Mouse (Mus musculus) forebrain, embryonic 16.5 days (tissue): ENCODE results near the gene Il1rl2. TPM values are rescaled to one million over a fixed set of nuclear protein-coding genes. Genes with fewer than 3 reads are reported as not detected.

ENCODE experiments used
- ATAC-seq: fragments of 200-750 bp; cut with Nextera tagmentation; 2 replicates; pipeline ENCODE4 v1.8.0; 2017; ENCODE audit warnings: mild to moderate bottlenecking, moderate library complexity
- H3K27ac ChIP-seq: fragments of 300-500 bp; sonication (generic); 2 replicates; pipeline ENCODE4 v1.5.1; 2014; ENCODE audit warnings: low read length, control low read depth
- H3K27me3 ChIP-seq: fragments of 300-500 bp; sonication (generic); replicated peaks from 2 replicates; pipeline ENCODE4 v1.6.1; 2014; ENCODE audit warnings: low read length; ENCODE audit not compliant: control insufficient read depth, insufficient read depth
- H3K36me3 ChIP-seq: fragments of 300-500 bp; sonication (generic); 2 replicates; pipeline ENCODE4 v1.6.1; 2014; ENCODE audit not compliant: control insufficient read depth, insufficient read depth
- H3K4me1 ChIP-seq: fragments of 300-500 bp; sonication (generic); replicated peaks from 2 replicates; pipeline ENCODE4 v1.6.1; 2014; ENCODE audit warnings: low read length; ENCODE audit not compliant: control insufficient read depth, insufficient read depth
- H3K4me2 ChIP-seq: fragments of 300-500 bp; sonication (generic); 2 replicates; pipeline ENCODE4 v1.6.1; 2014; ENCODE audit warnings: mild to moderate bottlenecking, low read length, control low read depth
- H3K4me3 ChIP-seq: fragments of 300-500 bp; sonication (generic); replicated peaks from 2 replicates; pipeline ENCODE4 v1.5.1; 2014; ENCODE audit warnings: mild to moderate bottlenecking, low read length, control low read depth
- H3K9ac ChIP-seq: fragments of 300-500 bp; sonication (generic); replicated peaks from 2 replicates; pipeline ENCODE4 v1.6.1; 2014; ENCODE audit warnings: low read depth, low read length, control low read depth
- H3K9me3 ChIP-seq: fragments of 300-500 bp; sonication (generic); 2 replicates; pipeline ENCODE4 v1.6.1; 2016; ENCODE audit warnings: low read length; ENCODE audit not compliant: control insufficient read depth
- WGBS: fragments of 180-500 bp; shearing (Covaris S2); extraction: QIAGEN DNeasy Blood & Tissue Kit; methylation state at CpG from one replicate; pipeline ENCODE4 v1.1.7; 2014; 5-methylcytosine and 5-hydroxymethylcytosine counted together
- polyA plus RNA-seq: library from polyadenylated mRNA; unstranded; fragments of >200 nt; fragmentation: Nextera tagmentation; extraction: Ambion mirVana; gene quantifications from 2 replicates; pipeline ENCODE4 v1.2.1, GENCODE M21; 2015

The Il1rl2 gene
- polyA plus RNA-seq = 1.1 and 1.2 TPM in 2 replicates

GRCm38 (mm10) chr1:40324457-40324856 is at the start of gene Il1rl2:
TSS of gene Il1rl2 (plus strand) at chr1:40324610.
- H3K4me1 ChIP-seq = peaks cover 10% of the 10 kb centered on the region
- 0 out of 2 replicates have a peak within 1 kb of the TSS, but pooled peaks have one; percentile 46 for H3K9ac ChIP-seq
- H3K9me3 ChIP-seq = no peaks in the 10 kb centered on the region
- peak within 1 kb of the TSS; percentile 44 for H3K4me3 ChIP-seq
- no peaks in the 10 kb centered on the region for H3K36me3 ChIP-seq
- WGBS = 41% methylated on average over 6 of the region's 6 CpGs
- peaks cover 21% of the 10 kb centered on the region for H3K27me3 ChIP-seq
- no peak within 1 kb of the TSS for H3K27ac ChIP-seq
- peak within 1 kb of the TSS; percentile 59 for H3K4me2 ChIP-seq
- no peak for ATAC-seq

- Histone ChIP-seq H3K4me2 (no peak overlapping the region), H3K4me3 (no peak overlapping the region), H3K27ac (no peak overlapping the region), H3K36me3 (no peaks in the 10 kb centered on the region), H3K4me1 (no peaks in the 10 kb centered on the region), H3K27me3 (no peaks in the 10 kb centered on the region), H3K9ac (no peak overlapping the region), H3K9me3 (no peaks in the 10 kb centered on the region)
- ATAC-seq = no peak
- WGBS = 79% methylated on average over 10 of the region's 10 CpGs
These were observed 49.0 kb upstream of the Il1rl2 start for GRCm38 (mm10) chr1:40275285-40276013.

DNA sequence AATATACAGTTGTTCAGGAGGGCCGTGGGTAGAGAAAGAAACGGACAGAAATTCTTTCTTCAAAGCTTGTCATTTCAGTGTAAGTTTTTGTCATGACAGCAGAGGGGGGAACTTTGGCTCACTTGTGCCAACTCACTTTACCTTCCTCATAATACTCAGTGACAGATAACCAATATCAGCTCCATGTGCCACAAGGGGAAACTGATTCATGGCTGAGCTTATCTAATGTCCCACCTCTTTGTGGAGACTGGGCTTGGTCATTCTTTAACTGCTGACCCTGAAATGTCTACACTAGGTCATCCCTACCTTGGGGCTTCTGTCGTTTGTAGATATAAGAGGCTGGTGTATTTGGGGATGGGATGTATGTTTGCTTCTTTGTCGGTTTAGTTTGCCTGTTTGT is 46.5 kb upstream of the Il1rl2 start:
- Histone ChIP-seq H3K27ac (no peak overlapping the region), H3K9ac (no peak overlapping the region), H3K4me3 (no peak overlapping the region), H3K4me2 (no peak overlapping the region), H3K9me3 (no peaks in the 10 kb centered on the region), H3K27me3 (no peaks in the 10 kb centered on the region), H3K36me3 (no peaks in the 10 kb centered on the region), H3K4me1 (no peaks in the 10 kb centered on the region)
- WGBS = 90% methylated on average over 4 of the region's 4 CpGs
- ATAC-seq = no peak

GRCm38 (mm10) chr1:40278720-40279119 is 45.7 kb upstream of the Il1rl2 start:
- no peak for ATAC-seq
- Histone ChIP-seq H3K27ac (no peak overlapping the region), H3K4me2 (no peak overlapping the region), H3K4me3 (no peak overlapping the region), H3K27me3 (no peaks in the 10 kb centered on the region), H3K4me1 (no peaks in the 10 kb centered on the region), H3K9ac (no peak overlapping the region), H3K36me3 (no peaks in the 10 kb centered on the region), H3K9me3 (no peaks in the 10 kb centered on the region)
- 83% methylated on average over 2 of the region's 2 CpGs for WGBS

- no peak overlapping the region for H3K4me3 ChIP-seq
- ATAC-seq = no peak
- H3K4me1 ChIP-seq = no peaks in the 10 kb centered on the region
- 89% methylated on average over 11 of the region's 11 CpGs for WGBS
- H3K4me2 ChIP-seq = no peak overlapping the region
- no peaks in the 10 kb centered on the region for H3K9me3 ChIP-seq
- no peaks in the 10 kb centered on the region for H3K36me3 ChIP-seq
- H3K27ac ChIP-seq = no peak overlapping the region
- H3K9ac ChIP-seq = no peak overlapping the region
- no peaks in the 10 kb centered on the region for H3K27me3 ChIP-seq
These were observed 45.1 kb upstream of the Il1rl2 start for GRCm38 (mm10) chr1:40279182-40279743.

- Histone ChIP-seq H3K9ac (no peak overlapping the region), H3K4me3 (no peak overlapping the region), H3K4me1 (no peaks in the 10 kb centered on the region), H3K9me3 (no peaks in the 10 kb centered on the region), H3K36me3 (no peaks in the 10 kb centered on the region), H3K4me2 (no peak overlapping the region), H3K27ac (no peak overlapping the region), H3K27me3 (no peaks in the 10 kb centered on the region)
- ATAC-seq = no peak
- 80% methylated on average over 4 of the region's 4 CpGs for WGBS
These were observed 42.5 kb upstream of the Il1rl2 start for GRCm38 (mm10) chr1:40281950-40282349.

DNA sequence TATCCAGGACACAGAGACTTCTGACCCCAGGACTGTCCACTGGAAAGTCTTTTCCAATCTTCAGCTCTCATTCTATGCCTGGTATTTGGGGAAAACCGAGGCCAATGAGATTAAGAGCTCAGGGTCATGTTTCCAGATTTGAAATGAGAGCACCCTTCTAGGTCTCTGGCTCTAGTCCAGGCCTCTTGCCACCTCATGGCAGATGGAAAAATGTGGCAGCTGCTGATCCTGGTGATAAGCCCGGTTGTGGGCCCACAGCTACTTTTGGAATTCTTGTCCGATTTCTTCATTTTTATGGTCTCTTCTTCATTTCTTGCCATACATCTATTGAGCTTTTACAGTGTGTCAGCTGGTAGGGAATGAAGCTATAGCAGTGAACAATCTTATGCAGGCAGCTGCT is 42.0 kb upstream of the Il1rl2 start:
- no peaks in the 10 kb centered on the region for H3K27me3 ChIP-seq
- no peak overlapping the region for H3K4me3 ChIP-seq
- H3K36me3 ChIP-seq = no peaks in the 10 kb centered on the region
- WGBS = 88% methylated on average over 3 of the region's 3 CpGs
- no peak overlapping the region for H3K9ac ChIP-seq
- H3K9me3 ChIP-seq = no peaks in the 10 kb centered on the region
- no peak for ATAC-seq
- no peak overlapping the region for H3K4me2 ChIP-seq
- H3K4me1 ChIP-seq = no peaks in the 10 kb centered on the region
- no peak overlapping the region for H3K27ac ChIP-seq

GRCm38 (mm10) chr1:40283995-40284394 is 40.4 kb upstream of the Il1rl2 start:
- H3K36me3 ChIP-seq = no peaks in the 10 kb centered on the region
- no peak for ATAC-seq
- 83% methylated on average over 5 of the region's 5 CpGs for WGBS
- no peak overlapping the region for H3K9ac ChIP-seq
- H3K4me2 ChIP-seq = no peak overlapping the region
- H3K27me3 ChIP-seq = no peaks in the 10 kb centered on the region
- no peak overlapping the region for H3K4me3 ChIP-seq
- no peaks in the 10 kb centered on the region for H3K9me3 ChIP-seq
- no peaks in the 10 kb centered on the region for H3K4me1 ChIP-seq
- H3K27ac ChIP-seq = no peak overlapping the region

- 78% methylated on average over 12 of the region's 12 CpGs for WGBS
- no peak for ATAC-seq
- Histone ChIP-seq H3K27ac (no peak overlapping the region), H3K27me3 (no peaks in the 10 kb centered on the region), H3K36me3 (no peaks in the 10 kb centered on the region), H3K9me3 (no peaks in the 10 kb centered on the region), H3K9ac (no peak overlapping the region), H3K4me2 (no peak overlapping the region), H3K4me3 (no peak overlapping the region), H3K4me1 (no peaks in the 10 kb centered on the region)
These were observed 33.7 kb upstream of the Il1rl2 start for GRCm38 (mm10) chr1:40290489-40291255.
